Mouse (Mus musculus): Measurements from ENCODE around the gene Fkbp5. TPM values are rescaled to one million over a fixed set of nuclear protein-coding genes. Genes with fewer than 3 reads are reported as not detected.
"Not testable (repeated sequence)": the region's sequence is repeated elsewhere in the genome, so short reads cannot be mapped to it uniquely, and the experiment has no call there.

Gene Fkbp5
- total and polyA plus RNA-seq, 3 experiments: 24.4 to 69.5 (median 68.0) TPM

DNA sequence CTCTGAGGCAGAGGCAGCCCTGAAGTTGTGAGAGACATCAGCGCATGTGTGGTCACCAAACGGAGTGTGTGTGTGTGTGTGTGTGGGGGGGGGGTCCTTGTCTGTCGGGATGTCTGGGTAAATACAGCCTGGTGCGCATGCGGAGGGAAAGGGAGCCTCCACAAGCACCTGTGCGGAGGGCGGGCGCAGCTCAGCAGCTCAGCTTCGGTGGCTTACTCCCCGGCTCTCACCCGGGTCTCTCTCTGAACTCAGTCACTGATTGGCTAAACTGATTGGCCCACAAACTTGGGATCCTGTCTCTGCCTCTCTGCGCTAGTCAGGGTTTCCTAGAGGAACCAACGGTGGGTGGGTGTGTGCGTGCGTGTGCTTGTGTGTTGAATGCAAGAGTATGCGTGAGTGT lies 142.8 kb downstream of the Fkbp5 start:
- DNase-seq: no peak

- DNase-seq: peak; percentile 57
Measured at GRCm38 (mm10) chr17:28373821-28374220, 143.5 kb downstream of the Fkbp5 start.

- no peak for DNase-seq
Measured at GRCm38 (mm10) chr17:28371941-28372340, 145.4 kb downstream of the Fkbp5 start.

GRCm38 (mm10) chr17:28371286-28371685 lies 146.0 kb downstream of the Fkbp5 start:
- peak; percentile 83 for DNase-seq

DNA sequence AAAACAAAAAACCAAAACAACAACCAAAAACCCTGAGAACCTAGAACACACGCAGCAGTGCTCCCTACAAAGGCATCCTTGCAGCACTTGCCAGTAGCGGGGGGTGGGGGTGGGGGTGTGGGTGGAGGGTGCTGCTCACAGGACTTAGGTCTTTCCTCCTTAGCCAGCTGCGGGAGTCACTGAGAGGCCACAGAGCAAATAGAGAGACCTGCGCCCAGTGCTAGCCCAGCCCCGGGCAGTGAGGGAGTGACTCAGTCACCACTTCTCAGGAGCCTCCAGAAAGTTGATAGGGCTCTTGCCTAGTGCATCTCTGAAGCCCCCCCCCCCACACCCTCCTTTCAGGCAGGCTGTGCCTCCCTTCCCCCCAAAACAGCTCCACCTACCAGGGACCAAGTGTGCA lies 148.3 kb downstream of the Fkbp5 start:
- DNase-seq: no peak

DNA sequence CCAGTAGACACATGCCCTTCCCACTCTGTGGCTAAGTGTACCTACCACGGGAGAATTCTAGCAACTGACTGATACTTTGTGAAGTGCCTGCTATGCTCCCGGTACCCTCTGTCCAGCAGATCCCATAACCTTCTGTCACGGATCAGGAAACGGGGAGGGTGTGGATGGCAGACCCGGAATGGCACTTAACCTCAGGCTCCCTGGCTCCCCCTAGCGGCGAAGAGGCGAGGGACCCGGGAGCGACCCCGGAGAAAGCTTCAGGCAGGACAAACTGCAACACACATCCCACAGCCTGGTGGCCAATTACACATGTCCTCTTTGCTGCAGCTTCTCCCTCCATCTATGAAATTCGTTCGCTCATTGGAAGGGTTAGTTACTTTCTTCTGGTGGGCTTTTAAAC lies 148.9 kb downstream of the Fkbp5 start:
- DNase-seq: peak; percentile 78

GRCm38 (mm10) chr17:28365122-28365521 lies 152.2 kb downstream of the Fkbp5 start, which contains the start of gene Tulp1:
TSS of gene Tulp1 (minus strand) at chr17:28365222.
- no peak for DNase-seq

GRCm38 (mm10) chr17:28363507-28363906 lies 153.8 kb downstream of the Fkbp5 start:
- DNase-seq: no peak

GRCm38 (mm10) chr17:28362653-28363292 lies 154.6 kb downstream of the Fkbp5 start:
- DNase-seq: no peak

DNA sequence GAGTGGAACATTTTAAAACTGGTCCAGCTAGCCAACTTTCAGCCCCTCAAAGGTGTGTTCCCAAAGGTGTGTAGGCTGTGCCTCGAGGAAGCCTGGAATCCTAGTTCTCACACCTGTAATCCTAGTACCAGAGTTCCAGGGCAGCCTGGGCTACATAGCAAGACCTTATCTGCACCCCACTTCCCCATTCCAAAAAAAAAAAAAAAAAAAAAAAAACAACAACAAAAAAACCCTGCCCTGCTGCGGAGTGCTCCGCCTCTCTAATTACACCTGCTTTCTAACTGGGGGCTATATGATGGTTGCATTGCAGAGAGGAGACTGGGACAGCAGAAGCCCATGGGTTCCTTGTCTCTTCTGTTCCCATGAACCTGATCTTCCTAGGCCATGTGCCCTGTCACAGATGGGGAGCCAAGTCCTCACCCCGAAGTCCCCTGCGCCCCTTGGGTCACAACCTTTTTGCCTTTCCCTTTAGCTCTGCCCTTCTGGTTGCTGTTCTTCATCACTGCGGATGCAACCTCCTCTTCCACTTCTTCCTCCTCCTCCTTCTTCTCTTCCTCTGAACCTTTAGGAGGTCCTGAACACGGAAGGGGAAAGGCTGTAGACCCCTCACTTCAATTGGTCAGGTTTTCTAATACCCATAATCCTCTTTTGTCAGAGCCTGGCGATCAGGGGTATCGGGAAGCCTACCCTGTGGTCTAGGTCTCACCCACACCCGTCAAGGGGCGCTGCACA lies 155.2 kb downstream of the Fkbp5 start:
- DNase-seq: no peak

GRCm38 (mm10) chr17:28360531-28361277 lies 156.6 kb downstream of the Fkbp5 start:
- DNase-seq: no peak

- not testable (repeated sequence) for DNase-seq
Measured at GRCm38 (mm10) chr17:28358576-28359261, 158.6 kb downstream of the Fkbp5 start.

DNA sequence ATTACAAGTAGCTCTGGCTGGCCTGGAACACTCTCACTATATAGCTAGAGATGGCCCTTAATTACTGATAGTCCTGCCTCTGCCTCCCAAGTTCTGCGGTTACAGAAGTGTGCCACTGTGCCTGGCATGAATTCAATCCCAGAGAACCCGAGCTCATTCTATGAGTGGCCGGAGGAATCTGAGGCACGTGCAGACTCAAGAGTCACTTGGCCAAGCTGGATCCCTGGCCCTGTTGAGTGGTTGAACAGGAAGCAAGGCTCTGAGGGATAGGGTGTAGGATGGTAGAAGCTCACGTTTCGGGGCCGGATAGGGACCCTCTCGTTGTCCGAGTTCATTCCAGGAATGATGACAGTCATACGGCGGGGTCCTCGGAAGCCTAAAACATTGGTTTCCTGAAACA lies 161.5 kb downstream of the Fkbp5 start:
- DNase-seq: no peak

GRCm38 (mm10) chr17:28352018-28352417 lies 165.3 kb downstream of the Fkbp5 start:
- DNase-seq: no peak

- no peak for DNase-seq
Measured at GRCm38 (mm10) chr17:28351353-28351890, 165.9 kb downstream of the Fkbp5 start.

DNA sequence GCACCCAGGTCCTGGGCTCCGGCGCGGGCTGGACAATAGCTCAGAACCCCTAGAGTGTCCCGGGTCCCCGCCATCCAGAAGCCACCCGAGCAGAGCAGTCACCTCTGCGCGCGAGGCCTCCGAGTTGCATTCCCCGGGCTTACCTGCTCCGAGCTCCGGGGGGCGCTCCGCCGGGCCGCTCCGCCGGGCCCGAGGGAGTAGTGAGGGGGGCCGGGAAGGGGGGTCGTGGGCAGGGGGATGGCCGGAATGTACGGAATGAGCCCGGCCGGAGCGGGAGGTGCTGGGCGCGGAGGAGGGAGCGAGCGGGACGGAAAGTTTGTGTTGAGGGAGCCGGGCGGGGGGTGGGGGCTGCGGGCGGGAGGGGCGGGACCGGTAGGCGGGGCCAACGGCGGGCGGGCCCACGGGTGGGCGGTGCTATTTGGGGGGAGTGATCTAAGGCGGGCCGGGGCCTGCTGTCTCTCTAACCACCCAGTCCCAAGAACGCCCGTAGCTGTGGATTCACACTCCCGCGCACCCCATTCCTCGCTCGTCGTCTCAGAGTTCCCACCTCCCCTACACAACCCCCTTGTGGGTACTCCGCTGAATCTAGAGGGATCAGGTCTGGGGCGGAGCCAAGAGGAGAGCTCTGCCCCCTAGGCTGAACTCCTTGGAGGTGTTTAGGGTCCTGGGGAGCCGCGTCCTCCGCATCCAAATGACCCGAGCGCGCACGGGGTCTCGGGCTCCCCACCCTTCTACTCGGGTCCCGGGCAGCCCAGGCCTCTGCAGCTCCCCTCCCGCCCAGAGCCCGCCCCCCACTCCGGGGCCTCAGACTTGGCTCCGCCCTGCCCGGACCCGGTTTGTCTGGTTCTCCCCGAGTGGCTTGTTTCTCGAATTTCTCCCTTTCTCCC lies 166.6 kb downstream of the Fkbp5 start, which contains the start of gene Tead3:
Tead3 (minus strand) TSS at position 352 of the 887 bp plus-strand sequence.
- DNase-seq: peak; percentile 89

DNA sequence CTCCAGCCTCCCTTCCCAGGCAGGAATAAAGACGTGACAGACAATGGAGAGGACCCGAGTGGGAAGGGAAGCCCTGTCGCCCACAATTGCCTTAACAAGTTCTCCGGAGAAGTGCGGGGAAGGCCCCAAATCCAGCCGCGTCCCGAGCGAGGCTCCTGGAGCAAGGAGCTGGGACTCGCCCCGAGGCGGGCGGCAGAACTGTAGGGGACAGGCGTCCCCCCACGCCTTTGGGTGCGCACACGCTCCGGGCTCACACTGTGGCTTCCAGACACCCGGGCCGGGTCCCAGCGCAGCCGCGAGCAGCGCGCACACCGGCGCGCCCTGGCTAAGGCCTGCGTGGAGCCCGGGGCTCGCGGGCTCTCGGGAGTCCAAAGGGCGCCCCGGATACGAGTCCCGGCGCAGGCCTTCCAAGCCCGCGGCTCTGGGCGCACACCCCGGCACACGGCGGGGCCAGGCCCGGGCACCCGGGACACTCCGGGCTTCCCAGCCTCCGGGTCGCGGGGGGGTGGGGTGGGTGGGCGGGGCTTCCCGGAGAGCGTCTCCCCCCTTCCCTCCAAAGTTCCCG lies 167.3 kb downstream of the Fkbp5 start:
- DNase-seq: peak; percentile 78

DNA sequence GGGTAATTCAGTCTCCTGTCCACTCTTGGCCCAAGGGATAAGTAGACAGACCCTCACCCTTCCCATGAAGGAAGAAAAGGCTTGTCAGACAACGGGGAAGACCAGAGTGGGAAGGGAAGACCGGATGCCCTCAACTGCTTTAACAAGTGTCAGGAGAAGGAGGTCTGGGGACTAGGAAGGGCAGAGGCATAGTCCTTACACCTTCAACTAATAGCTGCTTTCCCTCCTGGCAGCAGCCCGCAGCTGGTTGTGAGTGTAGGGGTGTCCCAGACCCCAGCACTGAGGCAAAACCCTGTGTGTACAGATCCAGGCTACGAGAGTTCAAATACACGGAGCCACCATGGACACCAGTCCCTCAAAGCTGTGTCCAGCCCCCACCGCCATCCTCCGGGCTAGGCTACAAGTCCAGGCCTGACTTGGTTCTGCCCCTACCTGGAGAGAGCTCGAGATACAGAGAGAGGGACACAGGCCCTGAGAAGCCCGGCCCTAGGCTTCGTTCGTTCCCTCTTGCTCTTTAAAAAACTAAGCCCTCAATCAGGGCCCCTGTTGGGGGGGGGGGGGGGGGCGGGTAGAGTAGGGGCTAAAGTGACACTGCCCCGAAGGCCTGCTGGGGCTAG lies 168.0 kb downstream of the Fkbp5 start:
- no peak for DNase-seq

Data from adrenal gland, adult 2 months (tissue).